Mouse (Mus musculus) left cerebral cortex, adult 2 months (tissue): ENCODE results near the gene Gm45837. TPM values are rescaled to one million over a fixed set of nuclear protein-coding genes. Genes with fewer than 3 reads are reported as not detected.

ENCODE experiments used
- DNase-seq, 2 experiments: peaks; one replicate each; pipeline ENCODE4 v3.0.0; 2021 to 2022; ENCODE audit warnings: low spot score in 2 of 2, mixed read lengths in 1 of 2; ENCODE audit errors: extremely low spot score in 1 of 2
- H3K27ac ChIP-seq: fragments of 200-600 bp; 2 replicates; pipeline ENCODE4 v1.8.1; 2022
- H3K4me3 ChIP-seq: fragments of 200-600 bp; 2 replicates; pipeline ENCODE4 v1.8.1; 2022
- CTCF ChIP-seq: fragments of 200-600 bp; IDR thresholded peaks from 2 replicates; pipeline ENCODE4 v1.8.1; 2022; ENCODE audit warnings: antibody characterized with exemption, mild to moderate bottlenecking, moderate library complexity
- intact Hi-C: fragments of 180-260 bp; cut with DNase I; formaldehyde crosslinking; loops from one replicate; pipeline ENCODE4 v1.15.1; 2025
- total RNA-seq, 2 experiments: library from RNA; stranded (reverse); gene quantifications; 2 replicates each; pipeline ENCODE4 v1.2.3; 2021

Gm45837 gene
- total RNA-seq, 2 experiments from 2014 or later, result 1.6 to 3.4 TPM

GRCm38 (mm10) chr7:101378285-101378684 lies 32.4 kb upstream of the Gm45837 start:
- no peak for TF ChIP-seq CTCF
- intact Hi-C loops, result loop anchor here (10.0 kb wide), 1 partner anchor 473 kb away; no protein-coding TSS in a partner anchor
- Histone ChIP-seq H3K4me3 (no peak overlapping the region), H3K27ac (peak overlapping the region; percentile 26; the same call in 1 of the 2 replicates)
- no peak for DNase-seq

DNA sequence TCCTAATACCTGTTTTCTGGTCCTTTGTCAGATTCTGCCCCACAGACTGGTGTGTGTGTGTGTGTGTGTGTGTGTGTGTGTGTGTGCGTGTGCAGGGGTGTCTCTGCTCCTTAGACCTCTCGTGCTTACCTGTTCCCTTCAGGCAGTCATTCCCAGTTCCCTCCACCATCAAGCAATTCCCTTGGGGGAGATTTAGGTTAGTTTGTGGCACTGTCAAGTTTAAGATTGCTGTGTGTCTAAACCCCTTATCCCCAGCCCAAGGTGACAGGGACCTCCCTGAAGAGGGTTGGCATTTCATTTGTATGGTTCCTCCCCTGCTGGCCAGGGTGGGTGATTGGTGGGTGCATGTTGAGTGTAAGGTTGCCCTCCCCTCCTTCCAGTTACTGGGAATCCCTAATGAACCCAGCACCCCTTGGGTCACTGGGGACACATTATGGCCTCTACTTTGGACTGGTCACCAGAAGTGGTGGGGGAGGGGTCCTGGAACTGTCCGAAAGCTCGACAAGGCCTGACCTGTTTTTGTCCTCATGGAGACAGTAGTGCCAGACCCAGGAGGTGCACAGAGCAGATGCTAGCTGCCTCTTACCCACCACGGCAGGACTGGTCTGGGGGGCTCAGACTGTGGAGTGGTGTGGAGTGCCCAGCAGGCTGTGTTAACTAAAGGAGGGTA lies 31.8 kb upstream of the Gm45837 start:
- DNase-seq, result no peak
- Histone ChIP-seq H3K4me3 (no peak overlapping the region), H3K27ac (no peak overlapping the region)
- TF ChIP-seq CTCF, result no peak
- intact Hi-C loops, result loop anchor here (10.0 kb wide), 1 partner anchor 474 kb away; no protein-coding TSS in a partner anchor

DNA sequence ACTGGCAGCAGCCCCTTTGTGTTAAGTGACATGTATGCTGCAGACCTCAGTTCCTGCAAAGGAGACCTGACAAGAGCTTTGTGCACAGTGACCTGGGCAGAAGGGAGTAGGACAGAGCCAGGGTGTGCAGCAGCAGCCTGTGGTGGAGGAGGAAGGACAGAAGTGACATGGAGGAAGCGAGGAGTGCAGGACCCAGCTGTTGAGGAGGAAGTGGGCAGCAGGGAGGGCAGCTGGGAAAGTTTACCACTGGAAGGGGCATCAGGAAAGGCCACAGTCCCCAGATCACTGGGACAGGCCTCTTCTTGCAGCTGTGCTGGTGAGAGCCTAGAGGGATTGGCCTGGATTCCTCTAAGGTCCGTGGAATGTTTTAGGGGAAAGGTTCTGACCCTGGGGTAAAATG lies 31.0 kb upstream of the Gm45837 start:
- H3K4me3 ChIP-seq, result no peak overlapping the region
- DNase-seq, result no peak
- intact Hi-C loops, result loop anchor here (10.0 kb wide), 1 partner anchor 475 kb away; no protein-coding TSS in a partner anchor
- H3K27ac ChIP-seq, result no peak overlapping the region
- TF ChIP-seq CTCF, result no peak

GRCm38 (mm10) chr7:101381512-101381911 lies 29.2 kb upstream of the Gm45837 start:
- no peak overlapping the region for H3K4me3 ChIP-seq
- H3K27ac ChIP-seq, result no peak overlapping the region
- intact Hi-C loops, result no loop called here
- TF ChIP-seq CTCF, result no peak
- DNase-seq, result no peak

- TF ChIP-seq CTCF, result peak; percentile 17
- H3K4me3 ChIP-seq, result no peak overlapping the region
- DNase-seq, result no peak
- no peak overlapping the region for H3K27ac ChIP-seq
- intact Hi-C loops, result no loop called here
These were observed 28.3 kb upstream of the Gm45837 start for GRCm38 (mm10) chr7:101382378-101382777.

GRCm38 (mm10) chr7:101383756-101384155 lies 26.9 kb upstream of the Gm45837 start:
- no peak overlapping the region for H3K27ac ChIP-seq
- H3K4me3 ChIP-seq, result no peak overlapping the region
- intact Hi-C loops, result no loop called here
- DNase-seq, result no peak
- TF ChIP-seq CTCF, result no peak

DNA sequence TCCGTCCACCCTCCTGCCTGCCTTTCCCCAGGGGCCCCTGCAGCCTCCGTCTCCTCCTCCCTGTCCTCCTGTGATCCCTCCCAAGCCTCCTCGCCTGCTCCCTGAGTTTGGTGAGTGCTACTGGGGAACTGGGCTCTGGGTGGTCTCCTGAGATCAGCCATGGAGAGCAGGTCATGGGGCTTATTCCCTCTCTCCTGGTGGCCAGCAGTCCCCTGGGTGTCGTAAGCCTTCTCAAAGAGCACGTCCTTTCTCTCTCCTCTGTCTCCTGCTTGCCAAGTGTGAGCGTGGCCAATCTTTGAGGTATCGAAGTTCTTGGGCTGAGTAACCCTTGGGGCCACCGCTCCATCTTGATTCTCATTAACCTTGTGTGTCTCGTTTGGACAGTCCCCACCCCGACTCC lies 25.8 kb upstream of the Gm45837 start:
- no peak for TF ChIP-seq CTCF
- intact Hi-C loops, result no loop called here
- DNase-seq, result no peak
- Histone ChIP-seq H3K27ac (no peak overlapping the region), H3K4me3 (no peak overlapping the region)

- Histone ChIP-seq H3K4me3 (no peak overlapping the region), H3K27ac (no peak overlapping the region)
- no peak for DNase-seq
- TF ChIP-seq CTCF, result no peak
- intact Hi-C loops, result no loop called here
These were observed 25.4 kb upstream of the Gm45837 start for GRCm38 (mm10) chr7:101385331-101385733.

- TF ChIP-seq CTCF, result no peak
- DNase-seq, result no peak
- intact Hi-C loops, result no loop called here
- no peak overlapping the region for H3K4me3 ChIP-seq
- no peak overlapping the region for H3K27ac ChIP-seq
These were observed 24.7 kb upstream of the Gm45837 start for GRCm38 (mm10) chr7:101385866-101386452.

DNA sequence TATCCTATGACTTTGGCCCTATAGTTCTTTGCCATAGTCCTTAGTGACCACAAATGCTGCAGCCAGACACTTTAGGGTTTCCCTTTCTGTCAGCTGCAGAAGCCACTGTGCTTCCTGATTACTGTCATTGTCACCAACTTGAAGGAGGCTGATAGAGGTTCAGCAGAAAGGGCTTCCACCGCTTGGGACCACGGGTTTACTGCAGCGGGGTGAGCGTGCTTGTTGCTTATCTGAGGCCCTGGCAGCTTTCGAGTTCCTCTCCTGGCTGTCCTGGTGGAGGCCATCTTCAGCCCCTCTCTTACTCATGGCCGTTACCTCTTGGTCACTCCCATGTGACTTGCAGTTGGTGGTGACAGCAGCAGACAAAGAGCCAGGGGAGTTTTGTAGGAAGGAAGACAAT lies 21.4 kb upstream of the Gm45837 start:
- intact Hi-C loops, result no loop called here
- TF ChIP-seq CTCF, result no peak
- no peak for DNase-seq
- H3K4me3 ChIP-seq, result no peak overlapping the region
- no peak overlapping the region for H3K27ac ChIP-seq

DNA sequence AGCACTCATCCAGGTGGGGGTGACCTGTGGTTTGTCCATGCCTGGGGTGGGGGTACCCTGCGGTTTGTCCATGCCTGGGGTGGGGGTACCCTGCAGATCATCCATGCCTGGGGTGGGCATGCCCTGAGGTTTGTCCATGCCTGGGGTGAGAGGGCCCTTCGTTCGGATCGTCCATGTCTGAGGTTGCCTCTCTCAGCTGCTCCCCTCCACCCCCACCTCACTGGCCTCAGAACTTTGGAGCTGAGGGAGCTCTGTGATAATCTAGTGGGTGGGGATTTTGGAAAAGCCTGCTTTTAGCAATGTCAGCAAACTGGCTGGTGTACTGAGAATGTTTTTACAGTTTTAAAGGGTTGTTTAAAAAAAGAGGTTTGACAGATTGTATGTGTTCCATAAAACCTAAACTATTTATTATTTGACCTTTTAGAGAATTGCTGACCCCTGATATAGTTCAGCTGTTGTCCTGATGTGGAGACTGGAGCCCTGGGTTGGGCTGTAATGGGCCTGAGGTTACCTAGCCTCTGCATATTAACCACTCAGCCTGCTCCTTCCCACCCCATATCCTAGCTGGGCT lies 18.7 kb upstream of the Gm45837 start:
- no peak for DNase-seq
- H3K4me3 ChIP-seq, result no peak overlapping the region
- no peak for TF ChIP-seq CTCF
- intact Hi-C loops, result no loop called here
- no peak overlapping the region for H3K27ac ChIP-seq

DNA sequence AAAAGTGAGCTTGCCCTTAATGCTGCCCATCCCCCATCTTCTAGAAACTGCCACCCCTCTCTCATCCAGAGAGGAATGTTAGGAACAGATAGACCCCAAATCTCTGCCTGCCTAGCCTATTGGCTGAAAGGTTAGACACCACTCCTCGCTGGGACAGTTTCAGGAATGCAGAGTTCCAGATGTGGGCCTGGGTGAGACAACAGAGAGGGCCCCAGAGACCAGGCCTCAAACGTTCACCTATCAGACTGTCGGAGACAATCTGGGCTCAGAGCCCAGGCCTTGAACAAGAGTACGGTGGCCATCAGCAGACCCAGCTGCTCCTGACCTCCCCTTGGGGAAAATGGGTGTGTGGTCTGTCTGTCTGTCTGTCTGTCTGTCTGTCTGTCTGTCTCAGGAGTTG lies 17.7 kb upstream of the Gm45837 start:
- intact Hi-C loops, result no loop called here
- no peak for TF ChIP-seq CTCF
- 0 out of 2 replicates have a peak overlapping the region, but pooled peaks have one; percentile 15 for H3K27ac ChIP-seq

More for the DNA sequence above, 17.7 kb upstream of the Gm45837 start:
- H3K4me3 ChIP-seq, result no peak overlapping the region
- DNase-seq, result no peak
